Mouse (Mus musculus) kidney, embryonic 16.5 days (tissue): ENCODE results near the gene Zfp949. TPM values are rescaled to one million over a fixed set of nuclear protein-coding genes. Genes with fewer than 3 reads are reported as not detected.

ENCODE experiments used
- ATAC-seq: fragments of 200-750 bp; cut with Nextera tagmentation; 2 replicates; pipeline ENCODE4 v1.8.0; 2017; ENCODE audit warnings: moderate TSS enrichment; ENCODE audit not compliant: low FRiP score, low TSS enrichment
- H3K27ac ChIP-seq: fragments of 300-500 bp; sonication (generic); 2 replicates; pipeline ENCODE4 v1.5.1; 2014; ENCODE audit warnings: low read length
- H3K27me3 ChIP-seq: fragments of 300-500 bp; sonication (generic); 2 replicates; pipeline ENCODE4 v1.6.1; 2014; ENCODE audit warnings: low read length, control low read depth, mixed read lengths; ENCODE audit not compliant: insufficient read depth
- H3K36me3 ChIP-seq: fragments of 300-500 bp; sonication (generic); 2 replicates; pipeline ENCODE4 v1.6.1; 2014; ENCODE audit warnings: low read length, control low read depth, mixed read lengths; ENCODE audit not compliant: insufficient read depth
- H3K4me1 ChIP-seq: fragments of 300-500 bp; sonication (generic); 2 replicates; pipeline ENCODE4 v1.6.1; 2014; ENCODE audit warnings: low read length, control low read depth, mixed read lengths; ENCODE audit not compliant: insufficient read depth
- H3K4me2 ChIP-seq: fragments of 300-500 bp; sonication (generic); replicated peaks from 2 replicates; pipeline ENCODE4 v1.6.1; 2014; ENCODE audit warnings: low read depth, low read length
- H3K4me3 ChIP-seq: fragments of 300-500 bp; sonication (generic); 2 replicates; pipeline ENCODE4 v1.5.1; 2014; ENCODE audit warnings: mild to moderate bottlenecking, low read length
- H3K9ac ChIP-seq: fragments of 300-500 bp; sonication (generic); replicated peaks from 2 replicates; pipeline ENCODE4 v1.6.1; 2014; ENCODE audit warnings: low read length
- H3K9me3 ChIP-seq: fragments of 300-500 bp; sonication (generic); 2 replicates; pipeline ENCODE4 v1.6.1; 2016; ENCODE audit warnings: low read length, control low read depth
- WGBS: fragments of 180-500 bp; shearing (Covaris S2); extraction: QIAGEN DNeasy Blood & Tissue Kit; methylation state at CpG from one replicate; pipeline ENCODE4 v1.1.7; 2014; 5-methylcytosine and 5-hydroxymethylcytosine counted together
- polyA plus RNA-seq: library from polyadenylated mRNA; unstranded; fragments of >200 nt; fragmentation: Nextera tagmentation; extraction: Ambion mirVana; gene quantifications from 2 replicates; pipeline ENCODE4 v1.2.1, GENCODE M21; 2015

Gene Zfp949
- polyA plus RNA-seq, 1 experiment from 2014 or later = 13.9 TPM

DNA sequence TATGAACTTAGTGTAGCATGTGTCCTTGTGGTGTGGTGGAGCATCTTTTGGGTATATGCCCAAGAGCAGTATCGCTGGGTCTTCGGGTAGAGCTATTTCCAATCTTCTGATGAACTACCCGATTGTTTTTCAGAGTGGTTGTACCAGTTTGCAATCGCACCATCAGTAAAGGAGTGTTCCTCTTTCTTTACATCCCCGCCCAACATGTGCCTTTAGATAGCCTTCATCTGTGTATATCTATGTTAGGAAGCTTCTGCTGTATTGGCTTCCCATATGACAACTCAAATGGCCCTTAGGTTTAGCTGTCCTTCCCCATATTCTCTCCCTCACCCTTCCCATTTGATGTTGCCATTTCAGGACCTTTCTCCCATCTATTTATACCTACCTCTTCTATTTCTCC lies 13.7 kb upstream of the Zfp949 start:
- Histone ChIP-seq H3K4me2 (no peak overlapping the region), H3K4me3 (no peak overlapping the region), H3K27me3 (no peaks in the 10 kb centered on the region), H3K36me3 (no peaks in the 10 kb centered on the region), H3K27ac (no peak overlapping the region), H3K4me1 (no peaks in the 10 kb centered on the region), H3K9me3 (no peaks in the 10 kb centered on the region), H3K9ac (no peak overlapping the region)
- 93% methylated on average over 5 of the region's 5 CpGs for WGBS
- no peak for ATAC-seq

DNA sequence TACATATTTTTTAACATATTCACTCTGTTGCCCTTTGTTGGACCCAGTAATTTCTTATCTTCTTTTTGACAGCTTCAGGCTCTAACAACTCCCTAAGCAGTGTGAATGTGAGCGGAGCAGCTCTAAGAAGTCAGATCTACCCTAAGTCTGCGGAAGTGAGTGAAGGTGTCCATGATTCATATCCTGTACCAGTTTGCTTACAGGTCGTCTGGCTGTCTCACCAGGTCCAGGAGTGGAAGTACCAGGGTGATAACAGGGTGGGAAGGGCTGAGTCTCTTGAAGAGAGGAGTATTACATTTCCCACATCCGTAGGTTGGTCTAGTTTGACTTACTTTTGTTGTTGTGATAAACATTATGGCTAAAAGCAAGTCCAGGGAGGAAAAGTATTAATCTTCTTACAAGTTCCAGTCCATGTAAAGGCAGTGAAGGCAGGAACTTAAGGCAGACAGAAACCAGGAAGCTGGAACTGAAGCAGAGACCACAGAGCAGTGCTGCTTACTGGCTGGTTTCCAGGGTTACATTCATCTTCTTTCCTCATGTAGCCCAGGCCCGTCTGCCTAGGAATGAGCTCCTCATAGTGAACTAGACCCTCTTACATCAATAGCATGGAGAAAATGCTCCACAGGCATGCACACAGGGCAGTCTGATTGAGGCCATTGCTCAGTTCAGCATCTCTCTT lies 8.1 kb upstream of the Zfp949 start:
- 62% methylated on average over 5 of the region's 5 CpGs for WGBS
- Histone ChIP-seq H3K4me2 (no peak overlapping the region), H3K27me3 (no peaks in the 10 kb centered on the region), H3K36me3 (no peaks in the 10 kb centered on the region), H3K27ac (no peak overlapping the region), H3K4me3 (no peak overlapping the region), H3K4me1 (no peaks in the 10 kb centered on the region), H3K9ac (no peak overlapping the region), H3K9me3 (no peaks in the 10 kb centered on the region)
- no peak for ATAC-seq

DNA sequence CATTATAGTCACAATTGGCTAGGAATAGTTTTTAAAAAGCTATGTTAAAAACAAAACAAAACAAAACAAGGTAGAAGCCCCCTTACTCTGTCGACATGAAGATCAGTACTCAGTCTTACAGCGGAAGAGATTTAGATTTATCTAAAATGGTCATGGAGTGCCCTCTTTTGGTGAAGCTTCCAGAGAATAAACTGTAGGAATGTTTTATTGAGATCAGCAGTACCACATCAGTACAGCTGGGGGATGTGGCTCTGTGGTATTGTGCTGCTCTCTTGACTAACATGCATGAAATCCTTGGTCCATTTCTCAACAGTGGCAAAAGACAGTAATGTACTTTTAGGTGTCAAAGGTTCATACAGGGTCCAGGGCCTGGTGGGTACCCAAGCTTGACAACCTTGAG lies 5.0 kb upstream of the Zfp949 start:
- H3K36me3 ChIP-seq = no peaks in the 10 kb centered on the region
- no peaks in the 10 kb centered on the region for H3K4me1 ChIP-seq
- ATAC-seq = peak; percentile 44; the same call in 1 of the 2 replicates
- no peaks in the 10 kb centered on the region for H3K9me3 ChIP-seq
- 25% methylated on average over 2 of the region's 2 CpGs for WGBS
- H3K4me3 ChIP-seq = no peak overlapping the region
- no peak overlapping the region for H3K4me2 ChIP-seq
- no peak overlapping the region for H3K9ac ChIP-seq
- no peak overlapping the region for H3K27ac ChIP-seq
- no peaks in the 10 kb centered on the region for H3K27me3 ChIP-seq

DNA sequence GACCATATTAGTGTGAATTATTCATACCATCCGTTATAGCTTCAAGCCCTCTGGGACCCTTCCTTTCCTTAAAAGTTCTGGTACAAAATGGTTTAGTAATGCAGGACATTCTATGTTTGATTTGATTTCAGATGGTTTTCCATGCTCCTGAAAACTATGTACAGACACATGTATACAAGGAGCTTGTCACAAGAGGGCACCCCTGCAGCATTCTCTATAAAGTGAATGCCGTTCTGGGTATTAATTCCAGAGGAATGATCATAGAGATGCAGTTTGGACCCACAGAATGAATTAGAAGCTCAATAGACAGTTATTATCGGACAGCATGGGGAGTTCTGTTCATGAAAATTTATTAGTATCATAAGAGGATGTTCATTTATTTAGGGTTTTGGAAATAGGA lies 2.3 kb upstream of the Zfp949 start:
- WGBS = 43% methylated on average over 3 of the region's 3 CpGs

GRCm38 (mm10) chr9:88546166-88546565 lies 1.7 kb upstream of the Zfp949 start:
- WGBS = 4% methylated on average over 2 of the region's 2 CpGs
- no peak for ATAC-seq
- Histone ChIP-seq H3K27ac (no peak overlapping the region), H3K36me3 (no peaks in the 10 kb centered on the region), H3K4me2 (no peak overlapping the region), H3K4me3 (no peak overlapping the region), H3K4me1 (peaks cover 11% of the 10 kb centered on the region; the same call in 1 of the 2 replicates), H3K27me3 (no peaks in the 10 kb centered on the region), H3K9ac (no peak overlapping the region), H3K9me3 (no peaks in the 10 kb centered on the region)

More for the DNA sequence above, 2.3 kb upstream of the Zfp949 start:
- H3K27me3 ChIP-seq = no peaks in the 10 kb centered on the region
- no peak overlapping the region for H3K27ac ChIP-seq
- no peaks in the 10 kb centered on the region for H3K9me3 ChIP-seq
- no peak overlapping the region for H3K4me2 ChIP-seq
- H3K4me1 ChIP-seq = peaks cover 11% of the 10 kb centered on the region; the same call in 1 of the 2 replicates
- H3K4me3 ChIP-seq = no peak overlapping the region
- H3K9ac ChIP-seq = no peak overlapping the region
- H3K36me3 ChIP-seq = no peaks in the 10 kb centered on the region
- no peak for ATAC-seq

- H3K27ac ChIP-seq = no peak overlapping the region
- WGBS = 64% methylated on average over 8 of the region's 8 CpGs
- no peak overlapping the region for H3K9ac ChIP-seq
- H3K4me1 ChIP-seq = peaks cover 11% of the 10 kb centered on the region; the same call in 1 of the 2 replicates
- H3K4me3 ChIP-seq = no peak overlapping the region
- ATAC-seq = no peak
- no peaks in the 10 kb centered on the region for H3K27me3 ChIP-seq
- H3K36me3 ChIP-seq = no peaks in the 10 kb centered on the region
- no peak overlapping the region for H3K4me2 ChIP-seq
- no peaks in the 10 kb centered on the region for H3K9me3 ChIP-seq
Measured at GRCm38 (mm10) chr9:88546657-88547056, 1.2 kb upstream of the Zfp949 start.

DNA sequence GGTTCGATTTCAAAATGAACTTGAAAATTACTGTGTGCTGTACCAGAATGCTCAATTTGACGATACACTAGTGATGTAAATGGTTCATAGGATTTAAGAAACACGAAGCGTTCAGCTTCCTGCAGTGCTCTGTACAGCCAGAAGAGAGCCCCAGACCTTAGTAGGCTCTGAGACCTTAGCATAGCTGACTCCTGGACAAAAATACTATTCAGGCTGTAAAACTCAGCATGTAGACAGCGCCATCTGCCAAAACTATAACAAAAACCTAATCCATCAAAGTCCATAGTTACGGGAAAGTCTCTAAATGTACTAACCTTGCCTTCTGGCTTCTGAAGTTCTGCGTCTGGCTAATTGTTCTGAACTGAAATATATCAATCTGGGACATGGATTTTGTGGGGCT lies 550 bp upstream of the Zfp949 start:
- H3K4me1 ChIP-seq = peaks cover 11% of the 10 kb centered on the region; the same call in 1 of the 2 replicates
- H3K9me3 ChIP-seq = no peaks in the 10 kb centered on the region
- peak overlapping the region; percentile 70 for H3K4me3 ChIP-seq
- peak; percentile 77 for ATAC-seq
- H3K9ac ChIP-seq = peak overlapping the region; percentile 73; the same call in 1 of the 2 replicates
- H3K27ac ChIP-seq = peak overlapping the region; percentile 43; the same call in 1 of the 2 replicates
- H3K4me2 ChIP-seq = peak overlapping the region; percentile 58
- 20% methylated on average over 7 of the region's 7 CpGs for WGBS
- no peaks in the 10 kb centered on the region for H3K36me3 ChIP-seq
- no peaks in the 10 kb centered on the region for H3K27me3 ChIP-seq

- Histone ChIP-seq H3K9ac (peak overlapping the region; percentile 73), H3K9me3 (no peaks in the 10 kb centered on the region), H3K4me2 (peak overlapping the region; percentile 58), H3K27me3 (no peaks in the 10 kb centered on the region), H3K4me1 (peaks cover 11% of the 10 kb centered on the region; the same call in 1 of the 2 replicates), H3K36me3 (no peaks in the 10 kb centered on the region), H3K4me3 (peak overlapping the region; percentile 70), H3K27ac (peak overlapping the region; percentile 74)
- WGBS = 4% methylated on average over 8 of the region's 8 CpGs
- ATAC-seq = no peak; the same call in 1 of the 2 replicates
Measured at GRCm38 (mm10) chr9:88548614-88548945, 760 bp downstream of the Zfp949 start.

- H3K4me3 ChIP-seq = no peak overlapping the region
- no peak for ATAC-seq
- H3K27ac ChIP-seq = no peak overlapping the region
- peaks cover 15% of the 10 kb centered on the region for H3K36me3 ChIP-seq
- H3K27me3 ChIP-seq = no peaks in the 10 kb centered on the region
- 97% methylated on average over 14 of the region's 14 CpGs for WGBS
- no peak overlapping the region for H3K4me2 ChIP-seq
- H3K9me3 ChIP-seq = no peaks in the 10 kb centered on the region
- no peak overlapping the region for H3K9ac ChIP-seq
- H3K4me1 ChIP-seq = peaks cover 11% of the 10 kb centered on the region; the same call in 1 of the 2 replicates
Measured at GRCm38 (mm10) chr9:88553071-88553470, 5.3 kb downstream of the Zfp949 start.

DNA sequence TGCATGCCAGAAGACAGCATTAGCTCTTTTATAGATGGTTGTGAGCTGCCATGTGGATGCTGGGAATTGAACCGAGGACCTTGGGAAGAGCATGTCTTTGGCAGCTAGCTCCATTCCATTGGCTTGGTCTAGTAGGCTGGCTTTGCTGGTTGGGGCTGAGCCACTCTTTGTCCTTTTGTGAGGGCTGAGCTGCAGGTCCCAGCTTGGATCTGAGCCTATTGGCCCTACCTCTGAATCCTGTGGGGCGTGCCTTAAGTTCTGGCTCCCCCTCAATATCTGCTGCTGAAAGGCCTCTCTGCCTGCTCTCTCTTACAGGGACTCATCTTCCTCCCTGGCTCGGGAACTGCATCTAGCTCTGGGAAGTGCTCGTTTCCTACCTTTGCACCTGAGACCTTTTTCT lies 10.3 kb downstream of the Zfp949 start:
- peaks cover 7% of the 10 kb centered on the region; the same call in 1 of the 2 replicates for H3K9me3 ChIP-seq
- H3K36me3 ChIP-seq = peaks cover 43% of the 10 kb centered on the region
- ATAC-seq = no peak
- H3K27me3 ChIP-seq = no peaks in the 10 kb centered on the region
- 90% methylated on average over 4 of the region's 4 CpGs for WGBS
- H3K9ac ChIP-seq = no peak overlapping the region
- H3K4me3 ChIP-seq = no peak overlapping the region
- no peaks in the 10 kb centered on the region for H3K4me1 ChIP-seq
- no peak overlapping the region for H3K4me2 ChIP-seq
- H3K27ac ChIP-seq = no peak overlapping the region
